Mouse (Mus musculus): ENCODE data around the gene H2-T24. TPM values are rescaled to one million over a fixed set of nuclear protein-coding genes. Genes with fewer than 3 reads are reported as not detected.

Gene H2-T24
- polyA plus RNA-seq, 1 experiment from 2014 or later: 2.2 TPM

GRCm38 (mm10) chr17:35996949-35997348, 23.4 kb downstream of the H2-T24 start:
- Histone ChIP-seq H3K36me3 (ENCODE audit: control insufficient read depth, insufficient read depth, low read length) (no peaks in the 10 kb centered on the region), H3K9ac (ENCODE audit: low read length) (no peak overlapping the region), H3K27ac (ENCODE audit: low read length) (no peak overlapping the region), H3K4me1 (replicated peaks; ENCODE audit: control insufficient read depth, insufficient read depth, low read length) (peaks cover 18% of the 10 kb centered on the region), H3K9me3 (ENCODE audit: control insufficient read depth, low read length) (no peaks in the 10 kb centered on the region), H3K27me3 (ENCODE audit: control insufficient read depth, insufficient read depth, low read depth, low read length) (no peaks in the 10 kb centered on the region), H3K4me2 (ENCODE audit: low read depth, low read length) (no peak overlapping the region), H3K4me3 (ENCODE audit: low read length) (no peak overlapping the region)
- 2% methylated on average over 11 of the region's 11 CpGs for WGBS
- ATAC-seq (ENCODE audit: low read depth): peak; percentile 63

DNA sequence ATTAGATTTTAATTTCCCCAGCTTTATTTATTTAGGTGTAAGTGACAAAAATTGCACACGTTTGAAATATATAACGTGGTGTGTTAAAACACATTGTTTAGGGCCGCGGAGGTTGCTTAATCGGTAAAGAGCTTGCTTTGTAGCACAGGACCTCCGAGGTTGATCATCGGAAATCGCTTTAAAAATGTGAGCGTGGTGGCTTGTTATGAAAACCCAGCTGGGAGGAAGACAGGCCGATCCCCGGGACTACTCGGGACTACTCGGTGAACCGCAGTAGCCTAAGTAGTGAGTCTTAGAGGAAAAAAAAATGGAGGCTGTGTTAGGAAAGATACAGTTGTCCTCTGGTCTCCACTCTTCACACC, 25.5 kb downstream of the H2-T24 start:
- Histone ChIP-seq H3K4me3 (ENCODE audit: low read length) (peak overlapping the region; percentile 71), H3K9me3 (ENCODE audit: control insufficient read depth, low read length) (no peaks in the 10 kb centered on the region), H3K4me2 (ENCODE audit: low read depth, low read length) (peak overlapping the region; percentile 69), H3K27me3 (ENCODE audit: control insufficient read depth, insufficient read depth, low read depth, low read length) (no peaks in the 10 kb centered on the region), H3K36me3 (ENCODE audit: control insufficient read depth, insufficient read depth, low read length) (no peaks in the 10 kb centered on the region), H3K27ac (ENCODE audit: low read length) (peak overlapping the region; percentile 43; the same call in 1 of the 2 replicates), H3K9ac (ENCODE audit: low read length) (peak overlapping the region; percentile 74), H3K4me1 (replicated peaks; ENCODE audit: control insufficient read depth, insufficient read depth, low read length) (peaks cover 18% of the 10 kb centered on the region)
- 4% methylated on average over 14 of the region's 14 CpGs for WGBS
- no peak for ATAC-seq (ENCODE audit: low read depth)

DNA sequence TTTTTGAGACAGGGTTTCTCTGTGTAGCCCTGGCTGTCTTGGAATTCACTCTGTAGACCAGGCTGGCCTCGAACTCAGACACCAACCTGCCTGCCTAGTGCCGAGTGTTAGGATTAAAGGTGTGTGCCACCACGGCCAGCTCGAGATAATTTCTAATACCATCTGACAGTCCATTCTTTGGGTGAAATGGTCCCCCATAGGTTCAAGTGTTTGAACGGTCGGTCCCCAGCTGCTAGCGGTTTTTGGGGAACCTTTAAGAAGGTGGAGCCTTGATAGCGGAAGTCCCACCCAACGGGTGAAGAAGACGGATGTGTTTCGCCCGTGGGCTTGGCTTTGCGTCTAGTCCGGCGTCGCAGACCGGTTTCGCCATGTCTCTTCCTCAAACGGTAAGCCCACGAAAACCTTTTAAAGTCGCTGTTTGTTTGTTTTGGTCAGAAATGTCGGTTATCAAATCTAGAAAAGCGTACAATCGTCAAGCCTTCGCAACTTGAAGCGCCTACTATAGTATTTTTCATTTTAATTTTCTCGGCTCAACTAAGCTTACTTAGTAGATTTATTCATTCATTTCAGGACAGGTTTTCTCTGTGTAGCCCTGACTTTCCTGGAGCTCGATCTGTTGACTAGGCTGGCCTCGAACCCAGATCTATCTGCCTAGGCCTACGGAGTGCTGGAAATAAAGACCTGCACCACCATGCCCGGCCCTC, 26.0 kb downstream of the H2-T24 start:
- Histone ChIP-seq H3K4me2 (ENCODE audit: low read depth, low read length) (peak overlapping the region; percentile 69), H3K36me3 (ENCODE audit: control insufficient read depth, insufficient read depth, low read length) (no peaks in the 10 kb centered on the region), H3K27me3 (ENCODE audit: control insufficient read depth, insufficient read depth, low read depth, low read length) (no peaks in the 10 kb centered on the region), H3K4me1 (replicated peaks; ENCODE audit: control insufficient read depth, insufficient read depth, low read length) (peaks cover 18% of the 10 kb centered on the region), H3K9me3 (ENCODE audit: control insufficient read depth, low read length) (no peaks in the 10 kb centered on the region), H3K27ac (ENCODE audit: low read length) (peak overlapping the region; percentile 43; the same call in 1 of the 2 replicates), H3K9ac (ENCODE audit: low read length) (peak overlapping the region; percentile 74), H3K4me3 (ENCODE audit: low read length) (peak overlapping the region; percentile 71)
- 4% methylated on average over 31 of the region's 31 CpGs for WGBS
- ATAC-seq (ENCODE audit: low read depth): peak; percentile 74

- WGBS: 7% methylated on average over 17 of the region's 17 CpGs
- Histone ChIP-seq H3K36me3 (ENCODE audit: control insufficient read depth, insufficient read depth, low read length) (peaks cover 3% of the 10 kb centered on the region), H3K4me2 (ENCODE audit: low read depth, low read length) (peak overlapping the region; percentile 69), H3K9me3 (ENCODE audit: control insufficient read depth, low read length) (no peaks in the 10 kb centered on the region), H3K4me3 (ENCODE audit: low read length) (peak overlapping the region; percentile 71), H3K27ac (ENCODE audit: low read length) (no peak overlapping the region), H3K4me1 (replicated peaks; ENCODE audit: control insufficient read depth, insufficient read depth, low read length) (peaks cover 18% of the 10 kb centered on the region), H3K9ac (ENCODE audit: low read length) (no peak overlapping the region), H3K27me3 (ENCODE audit: control insufficient read depth, insufficient read depth, low read depth, low read length) (no peaks in the 10 kb centered on the region)
- ATAC-seq (ENCODE audit: low read depth): peak; percentile 75
Observed at GRCm38 (mm10) chr17:35993675-35994074, 26.7 kb downstream of the H2-T24 start.

DNA sequence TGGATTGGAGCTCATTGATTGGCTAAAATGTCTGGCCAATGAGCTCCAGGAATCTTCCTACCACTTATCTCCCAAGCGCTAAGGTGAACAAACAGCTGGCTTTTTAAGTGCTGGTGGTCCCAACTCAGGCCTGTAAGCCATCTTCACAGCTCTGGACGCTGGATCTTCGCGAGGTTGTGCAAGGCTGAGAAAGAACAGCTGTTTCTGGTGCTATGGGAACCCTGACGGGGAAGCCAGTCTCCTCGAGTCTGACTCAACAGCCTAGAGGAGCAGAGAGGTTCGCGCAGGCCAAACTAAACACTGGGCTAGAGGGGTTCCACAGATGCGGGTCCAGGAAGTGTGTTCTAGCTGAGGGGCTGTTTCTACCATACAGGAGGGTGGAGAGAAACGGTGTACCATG, 28.6 kb downstream of the H2-T24 start:
- Histone ChIP-seq H3K4me1 (replicated peaks; ENCODE audit: control insufficient read depth, insufficient read depth, low read length) (peaks cover 11% of the 10 kb centered on the region), H3K27ac (ENCODE audit: low read length) (no peak overlapping the region), H3K4me2 (ENCODE audit: low read depth, low read length) (no peak overlapping the region), H3K27me3 (ENCODE audit: control insufficient read depth, insufficient read depth, low read depth, low read length) (no peaks in the 10 kb centered on the region), H3K4me3 (ENCODE audit: low read length) (no peak overlapping the region), H3K9ac (ENCODE audit: low read length) (no peak overlapping the region), H3K36me3 (ENCODE audit: control insufficient read depth, insufficient read depth, low read length) (peaks cover 14% of the 10 kb centered on the region), H3K9me3 (ENCODE audit: control insufficient read depth, low read length) (no peaks in the 10 kb centered on the region)
- WGBS: 23% methylated on average over 10 of the region's 10 CpGs
- ATAC-seq (ENCODE audit: low read depth): peak; percentile 55

DNA sequence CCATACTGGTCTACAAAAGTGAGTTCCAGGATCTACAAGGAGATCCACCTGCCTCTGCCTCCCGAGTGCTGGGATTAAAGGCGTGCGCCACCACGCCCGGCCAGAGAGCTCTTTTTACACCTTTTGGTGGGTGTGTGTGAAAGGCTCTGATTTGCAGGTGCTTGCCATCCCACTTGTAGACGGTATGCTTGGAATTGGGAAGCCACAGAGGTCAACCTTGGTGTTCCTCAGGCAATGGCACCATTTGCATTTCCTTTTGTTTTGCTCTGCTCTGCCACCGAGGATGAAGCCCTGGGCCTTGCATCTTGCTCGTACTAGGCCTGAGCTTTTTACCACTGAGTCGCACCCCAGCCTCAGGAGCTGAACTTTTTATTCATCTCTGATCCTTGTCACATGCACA, 38.6 kb downstream of the H2-T24 start:
- Histone ChIP-seq H3K4me1 (replicated peaks; ENCODE audit: control insufficient read depth, insufficient read depth, low read length) (peaks cover 15% of the 10 kb centered on the region), H3K27me3 (ENCODE audit: control insufficient read depth, insufficient read depth, low read depth, low read length) (no peaks in the 10 kb centered on the region), H3K36me3 (ENCODE audit: control insufficient read depth, insufficient read depth, low read length) (peaks cover 20% of the 10 kb centered on the region), H3K9ac (ENCODE audit: low read length) (no peak overlapping the region), H3K4me2 (ENCODE audit: low read depth, low read length) (no peak overlapping the region), H3K4me3 (ENCODE audit: low read length) (no peak overlapping the region), H3K9me3 (ENCODE audit: control insufficient read depth, low read length) (no peaks in the 10 kb centered on the region), H3K27ac (ENCODE audit: low read length) (no peak overlapping the region)
- no peak for ATAC-seq (ENCODE audit: low read depth)
- 92% methylated on average over 9 of the region's 9 CpGs for WGBS

DNA sequence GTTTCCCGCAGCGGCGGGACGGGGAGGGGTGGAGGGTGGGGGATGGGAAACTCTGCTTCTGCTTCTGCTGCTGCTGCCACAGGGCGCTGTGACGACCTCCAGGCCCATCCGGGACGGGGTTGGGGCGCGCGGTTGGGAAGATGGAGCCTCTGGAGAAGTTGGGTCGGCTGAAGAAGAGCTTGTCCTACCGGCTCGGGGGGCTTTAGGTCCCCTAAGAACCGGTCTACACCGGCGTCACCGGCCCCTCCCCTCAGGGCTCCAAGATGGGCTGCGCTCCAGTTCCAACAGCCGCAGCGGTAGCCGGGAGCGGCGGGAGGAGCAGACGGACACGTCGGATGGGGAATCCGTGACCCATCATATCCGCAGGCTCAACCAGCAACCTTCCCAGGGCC, 40.0 kb downstream of the H2-T24 start:
- Histone ChIP-seq H3K9ac (ENCODE audit: low read length) (peak overlapping the region; percentile 64), H3K4me1 (replicated peaks; ENCODE audit: control insufficient read depth, insufficient read depth, low read length) (peaks cover 15% of the 10 kb centered on the region), H3K27ac (ENCODE audit: low read length) (peak overlapping the region; percentile 95), H3K9me3 (ENCODE audit: control insufficient read depth, low read length) (no peaks in the 10 kb centered on the region), H3K4me3 (ENCODE audit: low read length) (peak overlapping the region; percentile 67), H3K4me2 (ENCODE audit: low read depth, low read length) (peak overlapping the region; percentile 87), H3K27me3 (ENCODE audit: control insufficient read depth, insufficient read depth, low read depth, low read length) (no peaks in the 10 kb centered on the region), H3K36me3 (ENCODE audit: control insufficient read depth, insufficient read depth, low read length) (peaks cover 20% of the 10 kb centered on the region)
- WGBS: 0% methylated on average over 25 of the region's 29 CpGs
- ATAC-seq (ENCODE audit: low read depth): peak; percentile 20

DNA sequence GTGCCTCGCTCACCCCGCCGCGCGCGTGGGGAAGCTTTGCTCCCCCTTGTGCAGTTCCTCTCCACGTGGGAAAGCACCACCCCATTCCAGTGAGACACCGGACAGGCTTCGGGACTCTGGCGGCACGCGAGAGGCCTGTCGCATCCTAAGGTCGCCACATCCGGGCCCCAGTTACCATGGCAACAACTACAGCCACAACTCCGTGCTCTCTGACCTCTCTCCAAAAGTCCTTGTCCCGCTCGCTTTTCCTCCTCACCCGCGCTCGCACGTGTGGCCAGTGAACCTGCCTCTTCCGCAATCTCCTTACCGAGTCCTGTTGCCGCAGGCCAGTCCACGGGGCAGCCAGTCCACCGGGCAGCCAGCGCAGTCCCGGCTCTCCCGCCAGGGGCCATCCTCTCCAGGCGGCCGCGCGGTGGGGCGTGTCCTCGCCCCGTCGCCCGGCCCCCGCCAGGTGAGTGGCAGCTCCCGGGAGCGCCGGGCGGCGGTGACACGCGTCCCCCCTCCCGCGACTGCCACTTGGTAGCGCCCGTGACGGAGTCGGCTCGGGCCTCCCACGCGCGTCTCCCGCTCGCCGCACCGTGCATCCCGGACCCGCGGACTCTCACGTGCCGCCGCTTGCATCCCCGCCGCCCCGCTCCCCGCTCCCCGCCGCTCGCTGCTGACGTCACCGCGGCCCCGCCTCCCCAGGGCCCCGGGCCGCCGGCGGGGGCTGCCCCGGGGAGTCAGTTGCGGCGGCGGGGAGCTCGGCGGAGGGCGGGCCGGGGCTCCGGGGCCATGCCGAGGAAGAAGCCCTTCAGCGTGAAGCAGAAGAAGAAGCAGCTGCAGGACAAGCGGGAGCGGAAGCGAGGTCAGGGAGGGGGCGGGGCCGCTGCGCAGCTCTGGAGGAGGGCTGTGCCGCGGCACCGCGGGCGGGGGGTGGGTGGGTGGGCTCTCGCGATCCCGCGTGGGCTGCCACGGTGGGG, 40.7 kb downstream of the H2-T24 start, which contains the start of the genes Gnl1 and Prr3:
Gene Gnl1 (plus strand): TSS at position 451 of the 962 bp plus-strand sequence.
Gene Prr3 (minus strand): TSS at position 836 of the 962 bp plus-strand sequence.
- under 1% methylated on average over 58 of the region's 109 CpGs for WGBS
- H3K27ac ChIP-seq (ENCODE audit: low read length): peak within 1 kb of the TSS; percentile 95
- ATAC-seq (ENCODE audit: low read depth): peak; percentile 90
- H3K4me3 ChIP-seq (ENCODE audit: low read length): peak within 1 kb of the TSS; percentile 67
- H3K4me2 ChIP-seq (ENCODE audit: low read depth, low read length): peak within 1 kb of the TSS; percentile 87
- no peaks in the 10 kb centered on the region for H3K27me3 ChIP-seq (ENCODE audit: control insufficient read depth, insufficient read depth, low read depth, low read length)
- peaks cover 15% of the 10 kb centered on the region for H3K4me1 ChIP-seq (replicated peaks; ENCODE audit: control insufficient read depth, insufficient read depth, low read length)
- no peaks in the 10 kb centered on the region for H3K9me3 ChIP-seq (ENCODE audit: control insufficient read depth, low read length)
- peak within 1 kb of the TSS; percentile 64 for H3K9ac ChIP-seq (ENCODE audit: low read length)
- H3K36me3 ChIP-seq (ENCODE audit: control insufficient read depth, insufficient read depth, low read length): peaks cover 20% of the 10 kb centered on the region

DNA sequence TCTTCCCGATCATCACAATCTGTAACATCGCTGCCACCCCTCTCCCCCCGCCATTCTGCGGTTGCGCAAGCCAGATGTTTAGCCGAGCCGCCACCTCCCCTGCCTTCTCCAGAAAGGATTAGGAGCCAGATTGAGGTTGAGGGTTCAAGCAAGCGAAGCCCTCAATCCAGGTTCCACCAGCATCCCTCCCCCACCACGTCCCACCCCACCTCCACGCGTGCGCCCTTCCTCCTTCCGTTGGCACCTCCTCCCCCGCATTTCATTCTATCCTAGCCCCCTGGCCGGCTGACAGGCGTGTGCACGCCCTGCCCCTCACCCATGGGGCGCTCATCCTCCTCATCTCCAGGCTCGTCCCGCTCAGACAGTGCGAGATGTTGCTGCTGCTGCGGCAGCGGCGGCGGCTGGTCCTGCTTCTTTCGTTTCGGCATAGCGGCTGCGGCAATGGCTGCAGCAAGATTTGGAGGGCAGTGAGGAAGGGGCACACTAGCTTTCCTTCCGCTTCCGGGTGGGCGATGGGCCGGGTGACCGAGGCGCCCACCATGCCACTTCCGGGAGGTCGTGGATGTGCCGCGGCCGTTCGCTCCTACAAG, 41.5 kb downstream of the H2-T24 start:
- Histone ChIP-seq H3K27me3 (ENCODE audit: control insufficient read depth, insufficient read depth, low read depth, low read length) (no peaks in the 10 kb centered on the region), H3K27ac (ENCODE audit: low read length) (peak overlapping the region; percentile 95), H3K4me3 (ENCODE audit: low read length) (peak overlapping the region; percentile 67), H3K4me1 (replicated peaks; ENCODE audit: control insufficient read depth, insufficient read depth, low read length) (peaks cover 15% of the 10 kb centered on the region), H3K9me3 (ENCODE audit: control insufficient read depth, low read length) (no peaks in the 10 kb centered on the region), H3K4me2 (ENCODE audit: low read depth, low read length) (peak overlapping the region; percentile 87), H3K9ac (ENCODE audit: low read length) (peak overlapping the region; percentile 64), H3K36me3 (ENCODE audit: control insufficient read depth, insufficient read depth, low read length) (peaks cover 24% of the 10 kb centered on the region)
- peak; percentile 73 for ATAC-seq (ENCODE audit: low read depth)
- WGBS: 0% methylated on average over 41 of the region's 41 CpGs
